Mouse (Mus musculus) kidney, adult 2 months (tissue): Measurements from ENCODE around the gene Cmtm6. TPM values are rescaled to one million over a fixed set of nuclear protein-coding genes. Genes with fewer than 3 reads are reported as not detected.
A peak's percentile ranks its signal among the peaks of the same experiment; 100 is the strongest.

Experiments
- DNase-seq: peaks from one replicate; pipeline ENCODE4 v3.0.0; 2021
- H3K27ac ChIP-seq: fragments of 200-500 bp; 2 replicates; pipeline ENCODE4 v1.5.1; 2012; ENCODE audit warnings: low read depth, low read length, control low read depth, inconsistent platforms; ENCODE audit not compliant: insufficient read depth
- H3K27me3 ChIP-seq: fragments of 200-500 bp; replicated peaks from 2 replicates; pipeline ENCODE4 v1.6.1; 2012; ENCODE audit warnings: mild to moderate bottlenecking, moderate library complexity, low read length, inconsistent platforms; ENCODE audit not compliant: control insufficient read depth, insufficient read depth
- H3K36me3 ChIP-seq: fragments of 200-500 bp; 2 replicates; pipeline ENCODE4 v1.6.1; 2012; ENCODE audit warnings: mild to moderate bottlenecking, moderate library complexity, low read length, inconsistent platforms; ENCODE audit not compliant: control insufficient read depth, insufficient read depth
- H3K4me1 ChIP-seq: fragments of 200-500 bp; 2 replicates; pipeline ENCODE4 v1.6.1; 2011; ENCODE audit warnings: low read length; ENCODE audit not compliant: control insufficient read depth, insufficient read depth
- H3K4me3 ChIP-seq: fragments of 200-500 bp; 2 replicates; pipeline ENCODE4 v1.5.1; 2011; ENCODE audit warnings: mild to moderate bottlenecking, low read depth, low read length, control low read depth; ENCODE audit not compliant: insufficient read depth
- CTCF ChIP-seq: fragments of 200-500 bp; conservative IDR thresholded peaks from 2 replicates; pipeline ENCODE4 v1.5.1; 2011; ENCODE audit warnings: low read depth, mild to moderate bottlenecking, control low read depth, low read length, moderate library complexity, mixed read lengths; ENCODE audit not compliant: insufficient read depth, insufficient read length
- POLR2A ChIP-seq: fragments of 200-500 bp; IDR thresholded peaks from one replicate; pipeline ENCODE4 v1.6.1; 2011; ENCODE audit warnings: low read depth, low read length, control low read depth
- WGBS: fragments of 180-500 bp; shearing (Covaris S2); methylation state at CpG from one replicate; pipeline ENCODE4 v1.1.7; 2018; 5-methylcytosine and 5-hydroxymethylcytosine counted together
- polyA plus RNA-seq: library from polyadenylated mRNA; depleted of rRNA; stranded (reverse); fragments of >200 nt; gene quantifications from 2 replicates; pipeline ENCODE4 v1.2.3, GENCODE M21; 2012

The Cmtm6 gene
- polyA plus RNA-seq, 1 experiment: 70.5 TPM

GRCm38 (mm10) chr9:114758801-114759200 lies 27.9 kb downstream of the Cmtm6 start:
- Histone ChIP-seq H3K27me3 (no peaks in the 10 kb centered on the region), H3K36me3 (no peaks in the 10 kb centered on the region), H3K4me3 (no peak overlapping the region), H3K27ac (no peak overlapping the region), H3K4me1 (no peaks in the 10 kb centered on the region)
- WGBS: 76% methylated on average over 5 of the region's 5 CpGs
- DNase-seq: no peak
- no peak for TF ChIP-seq CTCF
- TF ChIP-seq POLR2A: no peak

GRCm38 (mm10) chr9:114759886-114760285 lies 29.0 kb downstream of the Cmtm6 start:
- H3K27ac ChIP-seq: no peak overlapping the region
- 82% methylated on average over 4 of the region's 4 CpGs for WGBS

GRCm38 (mm10) chr9:114760353-114760752 lies 29.4 kb downstream of the Cmtm6 start:
- TF ChIP-seq POLR2A: no peak
- Histone ChIP-seq H3K4me1 (no peaks in the 10 kb centered on the region), H3K27ac (no peak overlapping the region), H3K27me3 (no peaks in the 10 kb centered on the region), H3K4me3 (no peak overlapping the region), H3K36me3 (no peaks in the 10 kb centered on the region)
- WGBS: 88% methylated on average over 5 of the region's 5 CpGs
- DNase-seq: no peak

More at GRCm38 (mm10) chr9:114759886-114760285, 29.0 kb downstream of the Cmtm6 start:
- H3K36me3 ChIP-seq: no peaks in the 10 kb centered on the region
- no peaks in the 10 kb centered on the region for H3K4me1 ChIP-seq
- no peak overlapping the region for H3K4me3 ChIP-seq
- TF ChIP-seq CTCF: no peak
- no peak for TF ChIP-seq POLR2A
- no peak for DNase-seq
- no peaks in the 10 kb centered on the region for H3K27me3 ChIP-seq

GRCm38 (mm10) chr9:114761848-114762247 lies 30.9 kb downstream of the Cmtm6 start:
- Histone ChIP-seq H3K36me3 (no peaks in the 10 kb centered on the region), H3K4me1 (no peaks in the 10 kb centered on the region), H3K4me3 (no peak overlapping the region), H3K27ac (no peak overlapping the region), H3K27me3 (no peaks in the 10 kb centered on the region)
- 72% methylated on average over 11 of the region's 11 CpGs for WGBS
- TF ChIP-seq POLR2A (no peak), CTCF (no peak)
- DNase-seq: no peak

GRCm38 (mm10) chr9:114763341-114763740 lies 32.4 kb downstream of the Cmtm6 start:
- no peak overlapping the region for H3K4me3 ChIP-seq
- no peaks in the 10 kb centered on the region for H3K36me3 ChIP-seq
- H3K27me3 ChIP-seq: no peaks in the 10 kb centered on the region
- DNase-seq: peak; percentile 34
- H3K4me1 ChIP-seq: no peaks in the 10 kb centered on the region
- 69% methylated on average over 13 of the region's 13 CpGs for WGBS
- TF ChIP-seq CTCF: peak; percentile 59
- no peak for TF ChIP-seq POLR2A
- no peak overlapping the region for H3K27ac ChIP-seq

GRCm38 (mm10) chr9:114767030-114767429 lies 36.1 kb downstream of the Cmtm6 start:
- Histone ChIP-seq H3K4me1 (no peaks in the 10 kb centered on the region), H3K4me3 (no peak overlapping the region), H3K27ac (no peak overlapping the region), H3K36me3 (no peaks in the 10 kb centered on the region), H3K27me3 (no peaks in the 10 kb centered on the region)
- WGBS: 39% methylated on average over 13 of the region's 13 CpGs
- peak; percentile 32 for DNase-seq
- TF ChIP-seq POLR2A (no peak), CTCF (no peak)

- DNase-seq: no peak
- WGBS: 72% methylated on average over 2 of the region's 2 CpGs
- Histone ChIP-seq H3K27ac (no peak overlapping the region), H3K4me1 (no peaks in the 10 kb centered on the region), H3K27me3 (no peaks in the 10 kb centered on the region), H3K36me3 (no peaks in the 10 kb centered on the region), H3K4me3 (no peak overlapping the region)
- TF ChIP-seq POLR2A (no peak), CTCF (no peak)
These were observed 36.6 kb downstream of the Cmtm6 start for GRCm38 (mm10) chr9:114767507-114767906.

GRCm38 (mm10) chr9:114768066-114768465 lies 37.1 kb downstream of the Cmtm6 start:
- Histone ChIP-seq H3K4me3 (no peak overlapping the region), H3K4me1 (no peaks in the 10 kb centered on the region), H3K36me3 (no peaks in the 10 kb centered on the region), H3K27ac (no peak overlapping the region), H3K27me3 (no peaks in the 10 kb centered on the region)
- WGBS: 57% methylated on average over 10 of the region's 10 CpGs
- no peak for DNase-seq
- TF ChIP-seq POLR2A: no peak
- TF ChIP-seq CTCF: no peak
